Mouse (Mus musculus) adrenal gland, adult 8-10 months (tissue): ENCODE measurements at regions not wholly inside any gene's neighbourhood (a gene's known extent, or its start where the extent isn't known, plus 50 kb on each side); places are given as distances from the start of the nearest gene placed in this dataset.
"Not testable (repeated sequence)": the region's sequence is repeated elsewhere in the genome, so short reads cannot be mapped to it uniquely, and the experiment has no call there.

Experiments
- DNase-seq: peaks from one replicate; pipeline ENCODE4 v3.0.0; 2022

- DNase-seq = no peak
Observed at GRCm38 (mm10) chr15:93189266-93189855, 85.6 kb downstream of the Gxylt1 start.

DNA sequence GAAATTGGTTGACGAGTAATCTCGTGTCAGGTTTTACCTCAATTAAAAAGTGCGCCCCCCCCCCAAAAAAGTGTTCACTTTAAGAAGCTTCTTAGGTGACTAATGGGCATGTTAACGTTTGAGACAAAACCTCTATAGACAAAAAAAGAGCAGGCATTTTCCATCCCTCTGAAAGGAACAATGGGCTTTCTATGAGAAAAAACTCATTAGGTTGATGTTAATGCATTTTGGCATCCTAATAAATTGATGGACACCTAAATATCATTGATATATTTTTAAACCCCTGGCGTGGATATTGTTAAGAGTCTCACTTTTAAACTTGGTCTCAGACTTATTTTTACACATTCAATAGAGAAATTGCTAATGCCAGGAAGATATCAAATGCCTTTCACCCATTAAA is 98.8 kb downstream of the Gxylt1 start:
- DNase-seq = no peak

- DNase-seq = no peak
Observed at GRCm38 (mm10) chr15:93168784-93169183, 106.2 kb downstream of the Gxylt1 start.

GRCm38 (mm10) chr15:93167451-93167850 is 107.5 kb downstream of the Gxylt1 start:
- no peak for DNase-seq

GRCm38 (mm10) chr15:93161924-93162910 is 112.8 kb downstream of the Gxylt1 start:
- DNase-seq = no peak

DNA sequence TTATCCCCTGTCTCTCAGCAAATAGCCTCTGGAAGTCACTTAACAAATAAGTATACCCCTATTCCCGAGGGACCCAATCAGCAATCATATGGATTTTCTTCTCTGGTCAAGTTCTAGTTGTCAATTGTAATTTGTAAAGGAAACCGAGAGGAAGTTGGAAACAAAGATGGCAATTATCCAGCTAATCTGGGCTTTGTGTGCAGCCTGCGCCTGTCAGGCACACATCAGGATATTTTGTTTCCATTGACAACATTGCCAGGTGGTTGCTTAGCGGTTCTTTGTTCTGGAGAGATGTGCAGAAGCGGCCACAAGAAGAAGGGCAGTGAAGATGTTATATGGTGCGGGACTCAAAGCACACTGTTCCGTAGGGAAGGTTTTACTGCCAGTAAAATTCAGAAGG is 113.7 kb downstream of the Gxylt1 start:
- DNase-seq = no peak

GRCm38 (mm10) chr15:93155756-93156155 is 119.2 kb downstream of the Gxylt1 start:
- peak; percentile 45 for DNase-seq

DNA sequence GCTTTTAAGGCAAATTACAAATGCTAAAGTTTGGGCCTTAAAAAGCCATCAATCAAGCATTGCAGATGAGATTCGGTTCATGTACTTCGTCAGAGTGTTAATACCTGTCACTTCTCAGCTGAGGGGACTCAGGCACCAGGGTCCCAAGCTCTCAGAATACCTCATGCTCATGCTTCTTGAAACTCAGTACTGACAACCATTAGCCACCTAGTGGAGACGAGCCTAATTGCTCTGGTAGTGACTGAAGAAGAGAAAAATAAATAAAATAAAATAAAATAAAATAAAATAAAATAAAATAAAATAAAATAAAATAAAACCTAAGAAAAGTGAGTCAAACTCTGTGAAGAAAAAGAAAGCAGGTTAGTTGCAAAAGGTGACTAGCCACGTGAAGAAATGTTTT is 121.0 kb downstream of the Gxylt1 start:
- DNase-seq = no peak

DNA sequence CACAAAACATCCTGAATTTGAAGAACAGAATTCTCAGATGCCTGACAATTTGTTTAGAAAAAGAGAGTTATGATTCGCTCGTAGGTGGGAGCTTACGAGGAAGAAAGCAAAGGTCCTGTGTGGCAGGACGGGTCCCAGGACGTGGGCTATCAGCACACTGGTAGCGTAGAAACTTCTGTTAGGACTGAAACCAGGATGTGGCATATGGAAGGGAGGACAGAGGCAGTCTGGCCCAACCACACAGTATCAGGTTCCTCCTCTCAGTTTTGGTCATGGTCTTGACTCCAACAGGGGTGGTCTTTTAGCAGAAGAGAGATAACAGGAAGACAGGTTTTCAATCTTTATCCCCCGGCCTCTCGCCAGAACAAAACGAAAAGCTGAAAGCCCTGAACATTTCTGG is 130.1 kb downstream of the Gxylt1 start:
- DNase-seq = no peak

DNA sequence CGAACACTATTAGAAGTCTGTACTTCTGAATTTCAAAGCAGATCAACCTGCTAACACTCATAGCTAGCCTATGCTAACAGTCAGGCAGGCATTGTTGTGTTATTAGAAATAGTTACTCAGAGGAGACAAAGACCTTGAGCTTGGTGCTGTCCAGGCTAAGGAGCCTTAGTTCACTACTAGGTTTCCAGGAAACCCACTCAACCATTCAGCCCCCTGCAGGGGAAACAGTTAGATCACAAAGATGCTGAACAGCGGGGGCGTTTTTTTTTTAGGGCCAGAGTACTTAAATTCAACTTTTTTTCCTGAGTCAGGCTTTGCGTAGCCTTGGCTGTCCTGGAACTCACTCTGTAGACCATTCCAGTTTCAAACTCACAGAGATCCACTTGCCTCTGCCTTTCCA is 130.7 kb downstream of the Gxylt1 start:
- DNase-seq = no peak

- DNase-seq = no peak
Observed at GRCm38 (mm10) chr15:93133379-93133778, 141.6 kb downstream of the Gxylt1 start.

DNA sequence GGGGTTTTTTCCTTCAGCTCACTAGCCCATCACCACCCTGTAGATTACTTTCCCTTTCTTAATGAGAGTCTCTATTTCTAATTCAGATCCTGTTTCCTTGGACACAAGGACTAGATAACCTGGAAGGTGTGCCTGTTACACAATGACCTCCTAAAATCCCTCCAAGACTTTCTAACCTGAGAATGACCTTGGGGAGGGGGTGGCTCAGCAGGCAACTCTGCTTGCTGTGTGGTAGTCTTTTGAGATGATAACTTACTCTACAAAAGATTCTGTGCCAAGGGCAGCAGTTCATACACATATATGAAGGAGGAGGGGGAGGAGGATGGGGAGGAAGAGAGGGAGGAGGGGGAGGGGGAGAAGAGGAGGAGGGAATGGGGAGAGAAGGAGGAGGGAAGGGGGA is 143.9 kb downstream of the Gxylt1 start:
- no peak for DNase-seq

DNA sequence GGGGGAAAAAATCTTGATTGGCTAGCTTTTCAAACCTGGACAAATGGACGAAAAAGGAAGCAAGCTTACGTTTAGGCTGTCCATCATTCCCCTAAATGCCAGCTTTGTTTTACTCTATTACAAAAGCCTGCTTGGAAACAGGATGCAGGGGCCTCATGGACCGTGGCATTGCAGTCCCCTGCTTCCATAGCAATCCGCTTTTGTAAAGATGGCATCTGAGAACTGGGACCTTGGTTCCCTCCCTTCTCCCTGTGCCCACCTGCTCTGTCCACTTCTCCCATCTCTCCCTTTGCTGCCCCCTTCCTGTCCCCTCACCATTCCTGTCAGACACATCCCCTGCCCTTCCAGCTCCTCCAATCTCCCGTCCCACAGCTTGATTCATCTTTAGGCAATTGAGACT is 149.7 kb downstream of the Gxylt1 start:
- DNase-seq = no peak

GRCm38 (mm10) chr15:93121156-93121555 is 153.8 kb downstream of the Gxylt1 start:
- DNase-seq = no peak

DNA sequence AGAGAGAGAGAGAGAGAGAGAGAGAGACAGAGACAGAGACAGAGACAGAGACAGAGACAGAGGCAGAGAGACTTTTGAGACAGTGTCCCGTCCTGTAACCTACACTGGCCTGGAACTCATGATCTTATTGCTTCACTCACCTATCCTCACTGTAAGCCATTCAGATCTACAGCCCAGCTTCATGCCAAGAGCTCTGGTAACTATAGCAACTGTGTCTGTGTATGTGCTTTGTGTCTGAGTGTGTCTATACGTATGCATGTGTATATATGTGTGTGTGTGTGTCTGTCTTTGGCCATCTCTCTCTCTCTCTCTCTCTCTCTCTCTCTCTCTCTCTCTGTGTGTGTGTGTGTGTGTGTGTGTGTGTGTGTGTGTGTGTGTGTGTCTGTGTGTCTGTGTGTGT is 157.2 kb downstream of the Gxylt1 start:
- DNase-seq = not testable (repeated sequence)

DNA sequence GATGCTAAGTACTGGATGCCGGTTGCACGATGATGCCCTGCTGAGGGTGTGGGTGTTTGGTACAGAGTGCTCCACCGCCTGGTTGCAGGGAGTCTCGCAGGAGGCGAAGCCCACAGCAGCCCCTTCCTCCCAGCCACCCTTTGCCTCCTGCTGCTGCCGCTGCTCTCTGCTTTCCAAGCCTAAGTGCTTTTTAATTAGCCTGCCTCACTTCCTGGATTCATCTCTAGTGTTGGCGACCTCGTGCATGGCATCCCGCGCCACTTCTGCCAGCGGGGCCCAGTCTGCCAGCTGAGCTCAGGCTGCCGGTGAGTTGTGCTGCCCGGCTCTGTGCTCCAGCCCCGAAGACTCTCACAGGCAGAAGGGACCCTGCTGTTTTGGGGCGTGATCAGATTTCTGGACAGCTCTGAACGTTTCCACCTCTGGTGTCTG is 159.3 kb downstream of the Gxylt1 start:
- no peak for DNase-seq

- DNase-seq = no peak
Observed at GRCm38 (mm10) chr15:93104936-93105335, 170.0 kb downstream of the Gxylt1 start.

GRCm38 (mm10) chr15:93103426-93103825 is 171.6 kb downstream of the Gxylt1 start:
- DNase-seq = no peak

DNA sequence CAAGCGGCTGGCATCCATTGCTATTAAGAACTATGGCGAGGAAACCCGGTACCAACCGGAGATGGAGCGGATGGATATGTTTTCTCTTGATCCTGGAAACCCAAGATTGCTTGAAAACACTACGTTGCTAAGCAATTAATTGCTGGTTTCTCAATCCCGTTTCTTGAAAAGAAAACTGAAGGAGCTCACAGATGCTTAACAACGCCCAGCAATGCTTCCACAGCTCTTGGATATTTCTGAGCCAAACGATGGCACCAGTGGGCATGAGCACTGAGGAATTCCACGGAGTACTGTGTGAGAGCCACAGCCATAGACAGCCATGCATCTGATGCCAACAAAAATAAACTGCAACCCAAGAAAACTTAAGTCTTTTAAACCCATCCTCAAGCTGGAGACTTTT is 173.1 kb downstream of the Gxylt1 start:
- no peak for DNase-seq

DNA sequence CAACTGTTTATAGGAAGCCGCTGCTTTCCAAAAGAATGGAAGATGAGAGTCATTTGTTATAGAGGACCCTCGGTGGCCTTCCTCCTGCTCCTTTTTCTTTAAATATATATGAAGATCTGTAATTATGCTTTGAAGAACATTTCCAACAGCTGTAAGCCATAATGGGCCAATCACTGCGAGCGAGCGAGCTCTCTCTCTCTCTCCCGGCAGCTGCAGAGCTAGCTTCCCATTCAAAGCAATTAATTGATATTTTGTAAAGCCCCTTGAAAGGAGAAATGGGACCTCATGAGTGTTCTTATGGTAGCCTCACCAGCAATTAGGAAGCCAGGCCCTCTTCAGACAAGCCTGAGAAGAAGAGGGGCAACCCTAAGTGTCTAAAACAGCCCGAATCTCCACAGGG is 174.1 kb downstream of the Gxylt1 start:
- no peak for DNase-seq

GRCm38 (mm10) chr15:93099840-93100239 is 175.1 kb downstream of the Gxylt1 start:
- no peak for DNase-seq

GRCm38 (mm10) chr15:93096335-93096734 is 178.6 kb downstream of the Gxylt1 start:
- DNase-seq = no peak

DNA sequence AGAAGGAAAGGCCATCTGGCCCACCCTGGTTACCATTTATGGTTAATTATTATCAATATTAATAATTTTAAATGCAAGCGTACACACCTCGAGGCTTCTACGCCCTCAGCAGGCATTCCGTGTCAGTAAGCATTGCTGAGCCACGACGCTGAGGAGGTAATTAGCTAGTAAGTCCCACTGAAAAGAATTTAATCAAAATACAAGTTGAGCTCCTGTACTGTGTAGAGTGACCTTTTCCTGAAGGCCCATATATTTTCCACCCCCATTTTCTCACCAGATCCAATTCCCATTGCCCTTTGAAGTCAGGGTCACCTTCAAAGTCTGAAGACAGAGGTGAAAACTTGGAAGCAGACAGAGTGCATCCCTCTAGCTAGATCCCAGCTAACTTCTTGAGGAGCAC is 179.8 kb downstream of the Gxylt1 start:
- no peak for DNase-seq
